Mouse (Mus musculus) small intestine, adult 2 months (tissue): ENCODE results near the gene Nr3c2.

Source experiments
- CTCF ChIP-seq: fragments of 200-500 bp; IDR thresholded peaks from 2 replicates; pipeline ENCODE4 v1.5.1; 2012; ENCODE audit warnings: low read depth, mild to moderate bottlenecking, control low read depth, inconsistent platforms, low read length, moderate library complexity, mixed read lengths; ENCODE audit not compliant: insufficient replicate concordance, insufficient read length; ENCODE audit errors: extremely low read depth
- POLR2A ChIP-seq: fragments of 200-500 bp; IDR thresholded peaks from 2 replicates; pipeline ENCODE4 v1.6.1; 2012; ENCODE audit warnings: low read depth, mild to moderate bottlenecking, control low read depth, inconsistent platforms, low read length, moderate library complexity

GRCm38 (mm10) chr8:77145285-77145684 is 246.0 kb downstream of the Nr3c2 start:
- TF ChIP-seq CTCF (no peak), POLR2A (no peak)
